Mouse (Mus musculus) limb, embryonic 10.5 days (tissue): Measurements from ENCODE around the gene Hoxd3. TPM values are rescaled to one million over a fixed set of nuclear protein-coding genes. Genes with fewer than 3 reads are reported as not detected.
A peak's percentile ranks its signal among the peaks of the same experiment; 100 is the strongest.

ENCODE experiments used
- DNase-seq: peaks from one replicate; pipeline ENCODE4 v3.0.0-alpha.2; 2017; ENCODE audit warnings: low spot score
- H3K27ac ChIP-seq: fragments of 300-500 bp; sonication (generic); 2 replicates; pipeline ENCODE4 v1.5.1; 2016; ENCODE audit warnings: mild to moderate bottlenecking
- H3K27me3 ChIP-seq: fragments of 300-500 bp; sonication (generic); 2 replicates; pipeline ENCODE4 v1.6.1; 2016; ENCODE audit warnings: low read depth, mild to moderate bottlenecking; ENCODE audit not compliant: poor library complexity, severe bottlenecking
- H3K36me3 ChIP-seq: fragments of 300-500 bp; sonication (generic); 2 replicates; pipeline ENCODE4 v1.6.1; 2016; ENCODE audit warnings: mild to moderate bottlenecking, moderate library complexity
- H3K4me1 ChIP-seq: fragments of 300-500 bp; sonication (generic); 2 replicates; pipeline ENCODE4 v1.6.1; 2016
- H3K4me3 ChIP-seq: fragments of 300-500 bp; sonication (generic); 2 replicates; pipeline ENCODE4 v1.5.1; 2016; ENCODE audit warnings: mild to moderate bottlenecking, moderate library complexity
- H3K9me3 ChIP-seq: fragments of 300-500 bp; sonication (generic); replicated peaks from 2 replicates; pipeline ENCODE4 v1.6.1; 2016; ENCODE audit warnings: mild to moderate bottlenecking
- WGBS: fragments of 180-500 bp; shearing (Covaris S2); methylation state at CpG from one replicate; pipeline ENCODE4 v1.1.7; 2016; 5-methylcytosine and 5-hydroxymethylcytosine counted together
- polyA plus RNA-seq: library from polyadenylated mRNA; unstranded; fragments of >200 nt; fragmentation: Nextera tagmentation; extraction: Ambion mirVana; gene quantifications from 2 replicates; pipeline ENCODE4 v1.2.1, GENCODE M21; 2016

The Hoxd3 gene
- polyA plus RNA-seq, 1 experiment from 2014 or later = 1.4 TPM

GRCm38 (mm10) chr2:74681594-74682531, 29.9 kb upstream of the Hoxd3 start:
- Histone ChIP-seq H3K27me3 (peaks cover 88% of the 10 kb centered on the region), H3K27ac (peak overlapping the region; percentile 99), H3K9me3 (no peaks in the 10 kb centered on the region), H3K36me3 (peaks cover 8% of the 10 kb centered on the region; the same call in 1 of the 2 replicates), H3K4me1 (peaks cover 71% of the 10 kb centered on the region), H3K4me3 (peak overlapping the region; percentile 80)
- DNase-seq = peak; percentile 88
- WGBS = under 1% methylated on average over 78 of the region's 78 CpGs

GRCm38 (mm10) chr2:74682796-74683195, 28.9 kb upstream of the Hoxd3 start:
- DNase-seq = peak; percentile 67
- Histone ChIP-seq H3K9me3 (no peaks in the 10 kb centered on the region), H3K27ac (peak overlapping the region; percentile 99), H3K36me3 (peaks cover 17% of the 10 kb centered on the region), H3K27me3 (peaks cover 88% of the 10 kb centered on the region), H3K4me3 (peak overlapping the region; percentile 80), H3K4me1 (peaks cover 73% of the 10 kb centered on the region)
- 1% methylated on average over 50 of the region's 51 CpGs for WGBS

GRCm38 (mm10) chr2:74683471-74683951, 28.2 kb upstream of the Hoxd3 start:
- Histone ChIP-seq H3K4me3 (peak overlapping the region; percentile 80), H3K9me3 (no peaks in the 10 kb centered on the region), H3K4me1 (peaks cover 69% of the 10 kb centered on the region), H3K27me3 (peaks cover 86% of the 10 kb centered on the region), H3K27ac (peak overlapping the region; percentile 99), H3K36me3 (peaks cover 18% of the 10 kb centered on the region)
- 0% methylated on average over 18 of the region's 18 CpGs for WGBS
- peak; percentile 76 for DNase-seq

GRCm38 (mm10) chr2:74684106-74684505, 27.6 kb upstream of the Hoxd3 start:
- peaks cover 82% of the 10 kb centered on the region for H3K27me3 ChIP-seq
- peaks cover 69% of the 10 kb centered on the region for H3K4me1 ChIP-seq
- peak overlapping the region; percentile 80 for H3K4me3 ChIP-seq
- peaks cover 18% of the 10 kb centered on the region for H3K36me3 ChIP-seq
- no peaks in the 10 kb centered on the region for H3K9me3 ChIP-seq
- WGBS = 2% methylated on average over 12 of the region's 12 CpGs
- DNase-seq = peak; percentile 53
- peak overlapping the region; percentile 99 for H3K27ac ChIP-seq

GRCm38 (mm10) chr2:74685059-74685603, 26.6 kb upstream of the Hoxd3 start:
- DNase-seq = peak; percentile 47
- Histone ChIP-seq H3K27ac (peak overlapping the region; percentile 99), H3K4me3 (peak overlapping the region; percentile 80), H3K9me3 (no peaks in the 10 kb centered on the region), H3K36me3 (peaks cover 18% of the 10 kb centered on the region), H3K4me1 (peaks cover 63% of the 10 kb centered on the region), H3K27me3 (peaks cover 72% of the 10 kb centered on the region)
- WGBS = 2% methylated on average over 4 of the region's 4 CpGs

- H3K9me3 ChIP-seq = no peaks in the 10 kb centered on the region
- 3% methylated on average over 17 of the region's 17 CpGs for WGBS
- H3K4me1 ChIP-seq = peaks cover 54% of the 10 kb centered on the region
- H3K36me3 ChIP-seq = peaks cover 21% of the 10 kb centered on the region
- peak; percentile 87 for DNase-seq
- peak overlapping the region; percentile 99 for H3K27ac ChIP-seq
- H3K27me3 ChIP-seq = peaks cover 65% of the 10 kb centered on the region
- H3K4me3 ChIP-seq = peak overlapping the region; percentile 80
Observed at GRCm38 (mm10) chr2:74686301-74686987, 25.3 kb upstream of the Hoxd3 start.

- peak overlapping the region; percentile 80 for H3K4me3 ChIP-seq
Observed at GRCm38 (mm10) chr2:74686988-74687697, 24.6 kb upstream of the Hoxd3 start.

GRCm38 (mm10) chr2:74687698-74688555, 23.8 kb upstream of the Hoxd3 start:
- H3K36me3 ChIP-seq = peaks cover 32% of the 10 kb centered on the region
- under 1% methylated on average over 31 of the region's 31 CpGs for WGBS
- H3K4me1 ChIP-seq = peaks cover 51% of the 10 kb centered on the region
- peaks cover 63% of the 10 kb centered on the region for H3K27me3 ChIP-seq
- peak; percentile 69 for DNase-seq
- H3K27ac ChIP-seq = peak overlapping the region; percentile 99
- H3K4me3 ChIP-seq = peak overlapping the region; percentile 80
- no peaks in the 10 kb centered on the region for H3K9me3 ChIP-seq

More at GRCm38 (mm10) chr2:74686988-74687697, 24.6 kb upstream of the Hoxd3 start:
- Histone ChIP-seq H3K36me3 (peaks cover 24% of the 10 kb centered on the region), H3K9me3 (no peaks in the 10 kb centered on the region), H3K27ac (peak overlapping the region; percentile 99), H3K27me3 (peaks cover 63% of the 10 kb centered on the region), H3K4me1 (peaks cover 52% of the 10 kb centered on the region)
- 1% methylated on average over 27 of the region's 27 CpGs for WGBS
- DNase-seq = peak; percentile 74

- Histone ChIP-seq H3K27ac (peak overlapping the region; percentile 99), H3K4me1 (peaks cover 44% of the 10 kb centered on the region), H3K4me3 (peak overlapping the region; percentile 80), H3K27me3 (peaks cover 64% of the 10 kb centered on the region), H3K36me3 (peaks cover 34% of the 10 kb centered on the region), H3K9me3 (no peaks in the 10 kb centered on the region)
- peak; percentile 61 for DNase-seq
- WGBS = 3% methylated on average over 12 of the region's 12 CpGs
Observed at GRCm38 (mm10) chr2:74688795-74689573, 22.7 kb upstream of the Hoxd3 start.

GRCm38 (mm10) chr2:74689574-74690337, 22.0 kb upstream of the Hoxd3 start:
- Histone ChIP-seq H3K27ac (peak overlapping the region; percentile 99), H3K4me3 (peak overlapping the region; percentile 80), H3K9me3 (no peaks in the 10 kb centered on the region), H3K36me3 (peaks cover 29% of the 10 kb centered on the region), H3K27me3 (peaks cover 61% of the 10 kb centered on the region), H3K4me1 (peaks cover 44% of the 10 kb centered on the region)
- DNase-seq = peak; percentile 77
- WGBS = under 1% methylated on average over 24 of the region's 24 CpGs
